Mouse (Mus musculus): ENCODE results near the gene Shkbp1.

- no peak for TF ChIP-seq POLR2A (IDR thresholded peaks at IDR 0.05; ENCODE audit: borderline replicate concordance, low read depth, low read length)
- TF ChIP-seq CTCF (IDR thresholded peaks at IDR 0.05; ENCODE audit: low read depth, low read length), result no peak
Observed at GRCm38 (mm10) chr7:27324161-27324560, 31.7 kb downstream of the Shkbp1 start.
